Mouse (Mus musculus) mature B cell (primary cell): ENCODE data around the gene Nfya.
"Not testable (repeated sequence)": the region's sequence is repeated elsewhere in the genome, so short reads cannot be mapped to it uniquely, and the experiment has no call there.

ENCODE experiments used
- in situ Hi-C: fragments of 300-500 bp; cut with MboI; formaldehyde crosslinking; loops from 2 replicates; pipeline ENCODE4 v1.14.3; 2019

Gene Nfya

DNA sequence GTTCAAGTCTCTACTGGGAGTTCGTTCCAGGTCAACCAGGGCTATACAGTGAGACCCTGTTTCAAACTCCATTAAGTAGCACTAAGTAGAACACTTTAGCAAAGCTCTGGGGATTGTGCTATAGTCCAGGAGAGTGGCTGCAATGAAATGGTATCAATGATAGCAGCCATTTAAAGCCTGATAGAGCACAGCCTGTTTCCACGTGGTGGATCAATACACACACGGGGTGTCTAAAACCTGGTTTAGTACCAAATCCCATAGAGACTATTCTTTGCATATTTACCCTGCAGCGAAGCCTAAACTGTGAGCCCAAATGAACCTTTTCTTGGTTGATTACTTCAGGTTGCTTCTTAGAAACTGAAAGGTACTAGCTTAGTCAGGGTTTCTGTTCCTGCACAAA, 8.0 kb downstream of the Nfya start:
- in situ Hi-C loops: no loop called here

DNA sequence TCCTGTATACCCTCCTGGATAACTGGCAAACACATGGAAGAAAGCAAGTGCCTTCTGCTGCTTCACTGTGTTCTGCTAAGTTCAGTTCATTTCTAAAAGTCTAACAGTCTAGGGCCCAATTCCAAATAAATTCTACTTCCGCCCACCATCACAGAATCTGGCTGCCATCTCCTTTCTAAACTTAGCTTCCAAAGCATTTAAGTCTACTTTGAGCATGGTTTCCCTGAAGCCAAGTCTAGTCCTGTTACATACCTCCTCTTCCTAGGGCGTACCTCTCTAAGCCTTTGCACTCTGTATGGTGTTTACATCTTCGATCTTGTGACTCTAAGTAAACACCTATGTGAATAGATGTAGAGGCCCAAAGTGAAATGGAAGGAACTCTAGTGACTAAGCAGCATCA, 17.1 kb downstream of the Nfya start:
- in situ Hi-C loops: no loop called here

DNA sequence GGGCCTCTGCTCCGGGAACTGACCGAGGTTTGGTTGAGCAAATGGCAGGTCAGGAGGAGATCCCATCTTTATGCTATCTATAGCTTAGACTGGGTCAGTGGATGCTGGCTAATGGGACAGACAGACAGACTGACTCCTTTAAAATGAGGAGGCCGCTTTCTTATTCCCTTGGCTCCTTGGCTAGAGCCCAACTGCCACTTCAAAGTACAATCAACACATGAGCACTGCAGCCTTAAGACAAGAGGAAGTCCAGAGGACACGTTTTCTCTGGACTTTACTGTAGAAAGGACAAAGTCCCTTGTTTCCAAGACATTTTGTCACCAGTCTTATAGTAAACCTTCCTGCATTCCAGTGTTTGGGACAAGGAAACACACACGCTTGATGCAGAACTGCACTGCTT, 18.3 kb downstream of the Nfya start:
- in situ Hi-C loops: no loop called here

DNA sequence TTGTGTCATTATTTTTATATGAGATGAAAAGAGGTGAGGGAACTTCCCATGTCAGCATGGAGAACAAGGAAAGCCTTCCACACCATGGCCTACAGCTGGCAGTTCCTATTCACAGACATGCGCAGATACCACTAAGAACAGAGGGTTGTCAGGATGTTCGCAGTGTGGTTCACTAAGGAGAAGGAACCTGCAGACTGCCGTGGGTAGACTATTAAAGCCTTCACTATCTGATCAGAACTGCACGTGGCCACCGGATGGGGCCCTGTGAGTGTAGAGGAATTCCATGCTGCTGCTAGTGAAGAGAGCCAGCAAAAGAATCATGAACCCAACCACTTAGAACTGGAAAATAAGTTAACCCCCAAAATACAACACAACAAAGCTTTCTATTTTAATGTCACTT, 20.3 kb downstream of the Nfya start:
- in situ Hi-C loops: no loop called here

DNA sequence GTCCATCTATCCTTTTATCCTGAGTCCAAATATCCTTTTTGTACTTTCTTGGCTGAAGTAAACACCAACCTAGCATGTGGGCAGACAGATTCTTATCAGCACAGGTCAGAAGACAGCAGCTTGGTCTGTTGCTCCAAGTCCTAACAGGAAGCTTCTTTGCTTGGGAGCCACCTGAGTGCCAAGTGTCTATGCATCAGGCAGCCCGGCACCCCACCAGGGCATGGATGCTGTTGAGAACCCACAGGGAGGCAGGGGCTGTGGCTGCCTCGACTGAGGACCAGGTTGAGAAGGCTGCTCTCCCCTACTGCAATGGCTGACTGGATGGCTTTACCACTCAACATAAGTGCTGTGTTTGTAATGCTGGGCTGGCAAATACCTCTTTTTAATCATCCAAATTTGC, 21.0 kb downstream of the Nfya start:
- in situ Hi-C loops: no loop called here

DNA sequence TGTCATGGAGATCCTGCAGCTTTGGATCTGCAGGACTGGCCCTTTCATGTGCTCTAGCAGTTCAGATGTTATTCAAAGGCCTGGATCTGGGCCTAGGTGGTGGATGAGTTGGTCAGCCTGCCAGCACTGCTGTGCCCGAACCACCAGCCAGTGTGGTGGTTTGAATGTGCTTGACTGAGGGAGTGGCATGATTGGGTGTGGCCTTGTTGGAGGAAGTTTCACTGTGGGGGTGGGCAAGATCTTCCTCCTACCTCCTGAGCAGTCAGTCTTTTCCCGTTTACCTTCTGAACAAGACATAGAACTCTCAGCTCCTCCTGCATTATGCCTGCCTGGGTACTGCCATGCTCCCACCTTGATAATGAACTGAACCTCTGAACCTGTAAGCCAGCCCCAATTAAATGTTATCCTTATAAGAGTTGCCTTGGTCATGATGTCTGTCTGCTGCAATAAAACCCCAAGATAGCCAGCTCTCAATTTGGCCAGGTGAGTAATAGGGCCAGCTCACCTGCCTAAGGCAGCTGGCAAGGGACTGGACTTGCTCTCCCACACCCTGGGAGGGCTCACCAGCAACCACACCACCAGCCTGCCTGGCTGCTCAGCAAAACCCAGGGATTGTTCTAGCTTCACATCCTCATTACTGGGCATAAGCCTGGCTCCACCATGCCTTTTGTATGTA, 23.8 kb downstream of the Nfya start:
- in situ Hi-C loops: no loop called here

DNA sequence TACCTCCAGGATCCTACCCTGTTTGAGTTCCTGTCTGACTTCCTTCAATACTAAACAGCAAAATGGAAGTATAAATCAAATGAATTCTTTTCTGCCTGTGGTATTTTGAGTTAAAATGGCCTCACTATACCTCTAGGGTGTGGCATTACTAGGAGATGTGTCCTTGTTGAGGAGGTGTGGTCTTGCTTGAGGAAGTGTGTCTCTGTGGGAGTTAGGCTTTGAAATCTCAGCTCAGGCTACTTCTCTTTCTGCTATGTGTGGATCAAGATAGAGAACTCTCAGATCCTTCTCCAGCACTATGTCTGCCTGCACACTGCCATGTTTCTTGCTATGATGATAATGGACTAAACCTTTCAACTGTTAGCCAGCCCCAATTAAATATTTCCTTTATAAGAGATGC, 30.7 kb downstream of the Nfya start:
- in situ Hi-C loops: no loop called here

DNA sequence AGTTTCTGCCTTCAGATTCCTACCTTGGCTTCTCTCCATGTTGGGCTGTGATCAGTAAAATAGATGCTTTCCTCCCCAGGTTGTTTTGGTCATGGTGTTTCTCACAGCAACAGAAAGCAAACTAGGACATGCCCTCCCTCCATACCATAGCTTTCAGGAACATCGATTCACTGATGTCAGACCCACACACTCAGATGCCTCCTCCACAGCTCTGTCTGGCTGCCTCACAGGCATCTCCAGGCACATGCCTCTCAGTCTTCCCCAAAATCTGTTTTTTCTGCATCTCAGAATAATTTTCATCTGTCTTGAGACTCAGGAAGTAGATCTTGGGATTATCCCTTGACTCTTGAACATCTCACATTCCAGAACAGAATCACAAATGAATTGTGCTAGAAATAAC, 33.6 kb downstream of the Nfya start:
- in situ Hi-C loops: no loop called here

DNA sequence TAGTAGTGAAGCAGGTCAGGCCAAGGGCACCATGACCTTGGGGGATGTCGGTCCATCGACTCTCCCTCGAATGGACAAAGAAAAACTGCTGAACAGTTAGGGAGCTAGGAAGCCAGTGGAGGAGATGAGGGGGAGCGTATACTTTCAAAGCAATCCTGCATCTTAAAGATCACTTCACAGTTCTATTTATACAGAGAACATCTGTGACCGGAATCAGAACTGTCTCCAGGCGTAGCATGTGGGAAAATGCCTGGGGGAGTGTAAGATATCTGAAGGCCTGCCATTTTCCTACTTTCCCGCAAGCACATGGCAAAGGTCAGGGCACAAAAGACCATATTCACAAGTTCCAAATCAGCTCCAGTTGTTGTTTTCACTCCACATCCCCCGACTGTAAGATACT, 36.7 kb downstream of the Nfya start:
- in situ Hi-C loops: no loop called here

DNA sequence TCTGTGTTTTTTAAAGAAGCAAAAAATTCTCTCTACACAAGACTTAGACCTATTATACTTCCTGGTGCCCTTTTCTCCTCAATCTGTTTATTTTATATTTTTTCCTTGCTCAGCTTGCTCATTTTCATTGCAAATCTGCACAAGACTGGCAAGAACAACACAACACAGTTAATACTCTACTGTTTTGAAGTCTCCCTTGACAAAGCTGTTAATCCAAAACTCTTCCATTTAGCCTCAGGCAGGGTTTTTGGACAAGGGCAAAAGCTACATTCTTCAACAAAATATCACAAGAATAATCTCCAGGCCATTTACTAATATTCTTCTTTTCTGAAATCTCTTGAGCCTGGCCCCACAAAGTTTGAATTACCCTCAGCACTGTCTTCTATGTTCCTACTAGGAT, 38.1 kb downstream of the Nfya start:
- in situ Hi-C loops: no loop called here

DNA sequence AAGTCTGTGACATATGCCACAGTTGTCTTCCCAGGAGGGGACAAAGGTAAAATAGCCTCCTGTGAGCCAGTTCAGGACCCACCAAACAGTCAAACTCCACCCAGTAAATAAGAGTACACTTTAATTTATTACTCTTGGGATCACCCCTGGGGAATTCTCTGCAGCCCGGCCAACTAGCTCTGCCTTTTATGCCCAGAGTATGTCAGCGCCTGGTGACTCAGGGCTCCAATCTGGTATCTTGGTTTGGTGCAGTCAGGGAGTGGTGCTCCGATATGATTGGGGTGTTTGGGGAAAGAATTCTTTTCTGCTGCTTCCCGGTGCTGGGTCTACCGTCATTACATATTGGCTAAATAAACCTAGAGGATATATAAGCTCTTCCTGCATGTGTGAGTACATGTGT, 42.9 kb downstream of the Nfya start:
- in situ Hi-C loops: no loop called here

DNA sequence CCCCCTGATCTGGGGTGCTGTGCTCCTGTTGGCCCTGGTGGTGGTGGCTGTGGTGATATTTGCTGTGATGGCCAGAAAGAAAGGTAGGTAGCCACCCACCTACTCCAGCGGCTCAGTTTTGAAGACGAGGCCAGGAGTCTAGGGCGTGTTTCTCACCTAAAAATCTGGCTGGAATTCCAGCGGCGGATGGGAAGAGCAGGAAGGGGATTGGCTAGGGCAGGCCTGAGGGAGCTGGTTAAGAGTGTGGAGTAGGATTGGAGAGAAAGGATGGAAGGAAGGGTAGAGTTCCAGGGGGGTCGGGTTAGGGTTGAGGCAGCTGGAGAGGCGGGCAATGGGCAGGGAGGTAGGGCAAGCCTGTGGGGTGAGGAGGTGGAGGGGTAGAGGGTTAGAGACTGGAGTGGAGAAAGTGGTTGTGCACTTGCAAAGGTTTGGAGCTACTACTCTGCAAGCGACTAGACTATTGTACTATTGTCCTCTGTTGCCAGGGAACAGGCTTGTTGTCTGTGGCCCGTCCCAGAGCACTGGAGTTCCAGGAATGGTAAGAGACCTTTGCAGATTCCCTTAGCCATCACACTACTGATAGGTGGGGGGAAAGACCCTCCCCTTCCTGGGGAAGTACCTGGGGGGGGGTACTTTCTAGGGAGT, 44.1 kb downstream of the Nfya start:
- in situ Hi-C loops: no loop called here

DNA sequence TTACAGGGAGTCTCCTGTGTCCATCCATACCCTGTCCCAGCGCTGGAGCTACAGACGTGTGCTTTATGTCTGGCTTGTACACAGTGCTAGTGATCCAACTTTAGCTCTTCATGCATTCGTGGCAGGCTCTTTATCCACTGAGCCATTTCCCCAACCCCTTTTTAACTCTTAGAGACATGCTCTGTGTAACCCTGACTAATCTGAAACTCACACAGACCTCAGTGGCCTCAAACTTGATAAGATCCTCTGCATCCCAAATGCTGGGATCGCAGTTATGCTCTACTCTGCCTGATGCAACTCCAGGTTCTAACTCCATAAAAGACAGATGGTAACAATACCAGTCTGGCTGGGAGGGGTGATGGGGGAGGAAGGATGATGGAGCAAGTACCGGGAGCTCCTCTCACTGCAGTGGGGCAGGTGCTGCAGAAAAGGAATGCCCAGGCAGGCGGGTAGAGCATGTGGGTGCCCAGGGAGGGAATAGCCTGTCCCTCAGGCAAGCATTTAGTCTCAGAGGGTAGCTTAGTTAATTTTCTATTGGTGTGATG, 46.2 kb downstream of the Nfya start:
- in situ Hi-C loops: no loop called here

DNA sequence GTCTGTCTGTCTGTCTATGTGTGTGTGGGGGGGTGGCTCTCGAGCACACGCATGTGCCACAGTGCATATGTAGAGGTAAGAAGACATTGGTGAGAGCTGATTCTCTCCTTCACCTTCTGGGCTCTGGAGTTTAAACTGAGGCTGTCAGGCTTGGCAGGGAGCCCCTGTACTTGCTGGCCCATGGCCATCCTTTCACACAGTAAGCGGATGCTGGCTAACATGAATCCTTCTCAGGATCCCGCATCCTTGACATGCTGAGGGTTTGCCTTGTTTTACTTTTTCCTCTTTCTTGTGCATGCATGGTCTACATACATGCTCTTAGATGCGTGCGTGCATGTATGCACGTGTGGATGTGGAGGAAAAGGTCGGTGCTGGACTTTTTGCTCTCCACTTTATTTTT, 46.7 kb downstream of the Nfya start:
- in situ Hi-C loops: no loop called here

DNA sequence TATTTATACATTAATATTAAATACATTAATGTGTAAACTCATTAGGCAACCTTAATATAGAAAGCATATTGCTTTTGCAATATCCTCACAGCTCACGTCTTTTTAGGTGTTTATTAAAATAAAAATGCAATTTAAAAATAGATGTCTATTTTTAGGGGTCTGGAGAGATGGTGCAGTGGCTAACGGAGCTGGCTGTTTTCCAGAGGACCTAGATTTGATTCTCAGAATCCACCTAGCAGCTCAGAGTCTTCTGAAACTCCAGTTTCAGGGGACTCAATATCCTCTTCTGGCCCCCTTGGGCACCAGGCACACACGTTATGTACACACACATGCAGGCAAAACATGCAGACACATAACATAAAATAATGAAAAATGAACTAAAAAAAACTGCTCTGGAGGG, 47.4 kb downstream of the Nfya start:
- in situ Hi-C loops: no loop called here

DNA sequence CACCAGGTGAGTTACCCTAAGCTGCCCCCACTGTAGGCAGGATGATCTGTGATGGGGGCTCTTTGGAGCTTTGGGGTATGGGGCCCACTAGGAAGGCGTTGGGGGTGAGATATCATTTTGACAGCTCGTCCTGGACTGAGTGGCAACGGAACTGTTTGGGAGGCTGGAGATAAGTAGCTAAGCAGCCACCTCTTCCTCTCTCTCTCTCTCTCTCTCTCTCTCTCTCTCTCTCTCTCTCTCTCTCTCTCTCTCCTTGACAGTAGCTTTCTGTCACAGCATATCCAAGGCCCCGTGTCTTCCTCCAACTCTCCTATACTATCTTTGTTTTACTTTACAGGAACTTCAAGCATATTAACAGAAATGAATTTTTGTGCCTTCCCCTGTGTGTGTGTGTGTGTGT, 49.2 kb downstream of the Nfya start:
- in situ Hi-C loops: no loop called here

DNA sequence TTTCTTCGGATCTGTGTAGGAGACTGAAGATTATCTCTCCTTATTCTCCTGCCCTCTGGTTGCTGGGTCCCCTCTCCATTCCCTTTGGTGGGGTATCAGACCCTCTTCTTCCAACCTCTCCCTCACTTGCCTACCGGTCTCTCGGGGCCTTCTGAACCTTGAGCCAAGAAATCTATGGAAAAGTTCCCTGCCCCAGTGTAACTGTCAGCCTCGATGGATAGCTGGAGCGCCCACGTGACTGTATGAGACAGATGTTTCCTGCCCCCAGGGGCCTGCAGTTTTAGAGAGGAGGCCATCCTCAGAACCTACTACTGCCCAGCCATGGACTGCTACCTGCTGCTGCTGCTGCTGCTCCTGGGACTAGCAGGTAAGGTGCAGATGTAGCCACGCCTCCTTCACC, 50.1 kb downstream of the Nfya start, which contains the start of gene Treml1:
Gene Treml1, plus strand, starts transcription at position 301 of the 400 bp plus-strand sequence.
- in situ Hi-C loops: no loop called here

DNA sequence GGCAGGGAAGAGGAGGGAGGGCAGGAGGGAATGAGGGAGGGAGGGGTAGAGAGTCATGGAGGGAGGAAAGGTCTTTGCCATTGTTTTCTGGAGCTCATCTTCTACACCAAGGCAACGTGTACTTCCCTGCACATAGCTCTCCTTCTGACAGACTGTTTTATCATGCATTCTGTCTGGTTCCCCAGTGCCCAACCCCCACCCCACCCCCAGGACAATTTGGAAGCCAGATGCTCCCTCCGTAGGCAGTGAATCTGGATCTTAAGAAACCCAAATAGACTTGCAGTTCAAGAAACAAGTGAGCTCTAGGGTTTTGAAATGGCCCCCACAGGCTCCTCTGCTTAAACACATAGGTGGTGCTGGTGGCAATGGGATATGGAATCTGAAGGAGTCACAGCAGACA, 51.8 kb downstream of the Nfya start:
- in situ Hi-C loops: no loop called here

DNA sequence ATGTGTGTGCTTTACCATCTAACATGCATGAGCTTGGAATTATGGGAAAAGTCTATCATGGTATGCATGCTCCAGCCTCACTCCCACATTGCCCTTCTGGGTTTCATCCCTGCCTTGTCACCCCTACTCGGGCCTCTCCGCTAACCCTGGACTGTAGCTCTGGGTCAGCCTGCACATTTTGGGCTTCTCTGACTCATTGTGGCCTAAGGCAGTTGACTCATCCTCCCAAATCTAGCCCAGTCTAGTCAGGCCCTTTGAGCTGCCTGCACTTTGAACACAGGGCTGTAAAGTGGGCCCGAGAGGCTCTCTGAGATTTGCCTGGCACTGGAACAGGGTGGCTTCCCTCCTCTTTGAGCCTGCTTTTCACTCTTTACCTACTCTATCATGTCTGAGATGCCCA, 53.9 kb downstream of the Nfya start:
- in situ Hi-C loops: no loop called here

DNA sequence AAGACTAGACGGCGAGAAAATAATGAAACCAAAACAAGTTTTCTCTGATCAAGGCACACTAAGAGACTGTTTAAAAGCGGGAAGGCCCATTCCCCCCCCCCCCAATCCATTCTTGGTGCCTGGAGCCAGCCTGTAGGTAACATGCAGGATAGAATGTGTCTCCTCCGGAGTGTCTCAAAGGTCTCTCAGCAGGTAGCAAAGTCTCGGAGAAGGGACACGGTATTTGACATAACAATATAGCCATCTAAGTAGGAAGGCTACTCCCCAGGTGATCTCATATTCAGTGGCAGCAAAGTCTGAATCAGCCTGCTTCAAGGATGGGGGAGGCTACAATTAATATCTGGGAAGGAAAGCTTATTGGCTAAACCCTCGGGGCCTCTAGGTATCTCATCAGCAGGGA, 56.7 kb downstream of the Nfya start:
- in situ Hi-C loops: not testable (repeated sequence)

DNA sequence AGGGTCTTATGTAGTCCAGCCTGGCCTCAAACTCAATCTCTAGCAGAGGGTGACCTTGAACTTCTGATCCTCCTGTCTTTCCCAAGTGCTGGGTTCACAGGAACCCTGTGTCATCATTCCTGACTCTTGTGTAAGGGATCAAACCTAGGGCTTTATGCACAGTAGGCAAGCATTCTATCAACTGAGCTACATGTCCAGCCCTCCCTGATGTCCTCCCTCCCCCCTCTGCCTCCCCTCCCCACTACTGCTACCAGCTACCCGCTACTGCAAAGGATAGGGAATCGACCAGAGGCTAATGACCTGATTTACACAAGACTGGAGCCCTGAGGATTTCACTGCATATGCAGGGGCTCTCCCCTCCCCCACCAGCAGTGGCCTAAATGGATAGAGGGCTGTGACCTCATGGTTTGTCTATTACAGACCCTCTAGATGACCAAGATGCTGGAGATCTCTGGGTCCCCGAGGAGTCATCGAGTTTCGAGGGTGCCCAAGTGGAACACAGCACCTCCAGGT, 59.0 kb downstream of the Nfya start:
- in situ Hi-C loops: no loop called here

DNA sequence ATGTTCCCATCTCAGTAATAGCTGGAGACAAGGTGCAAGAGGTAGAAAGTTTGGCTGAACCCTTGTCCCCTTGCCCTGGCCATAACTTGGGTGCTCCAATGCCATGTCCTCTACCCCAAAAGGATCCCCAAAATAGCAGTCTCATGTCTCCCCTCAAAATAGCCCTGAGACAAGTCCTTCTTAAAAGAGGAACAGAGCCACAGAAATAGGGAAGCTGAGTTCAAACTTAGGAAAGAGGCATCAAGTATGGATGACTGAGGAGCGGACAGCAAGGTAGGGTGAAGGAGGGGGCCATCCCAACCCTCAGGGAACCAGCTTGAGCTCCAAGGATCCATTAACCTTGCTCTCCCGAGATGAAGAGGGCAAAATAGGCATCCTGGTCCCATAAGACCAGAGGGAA, 62.4 kb downstream of the Nfya start:
- in situ Hi-C loops: no loop called here

DNA sequence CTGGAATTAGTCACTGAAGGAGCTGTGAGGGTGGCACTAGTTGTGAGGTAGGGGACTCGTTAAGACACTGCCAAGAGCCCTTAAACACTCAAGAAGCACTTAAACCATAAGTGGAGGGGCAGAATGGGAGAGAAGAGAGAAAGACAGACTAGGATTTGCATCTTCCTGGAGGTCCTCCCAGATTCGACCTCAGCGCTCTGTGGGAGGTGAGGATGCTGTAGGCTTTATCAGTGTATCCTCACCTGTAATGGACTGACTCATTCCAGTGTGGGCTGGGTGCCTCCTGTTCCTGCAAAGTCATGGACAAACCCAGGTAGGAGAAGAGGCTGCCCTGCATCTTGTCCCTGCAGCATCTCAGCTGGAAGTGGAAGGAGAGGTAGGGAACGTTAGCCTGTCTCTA, 62.9 kb downstream of the Nfya start:
- in situ Hi-C loops: no loop called here

DNA sequence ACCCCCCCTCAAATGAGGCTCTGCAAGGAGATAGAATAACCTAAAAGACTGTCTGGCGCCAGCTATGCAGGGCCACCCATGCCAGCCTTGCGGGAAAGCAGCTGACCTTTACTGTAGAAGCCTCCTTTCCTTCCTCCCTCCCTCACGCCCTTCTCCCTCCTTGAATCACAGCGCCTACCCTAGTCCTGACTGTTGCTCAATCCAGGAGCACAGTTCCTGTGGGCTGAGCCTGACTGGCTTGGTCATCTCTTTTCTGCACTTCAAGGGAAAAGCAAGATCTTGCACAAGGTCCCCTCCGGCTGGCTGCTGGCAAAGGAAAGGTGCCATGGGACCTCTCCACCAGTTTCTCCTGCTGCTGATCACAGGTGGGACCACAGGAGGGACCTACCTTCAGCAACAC, 63.5 kb downstream of the Nfya start, which contains the start of gene Trem2:
Gene Trem2, plus strand, starts transcription at position 171 of the 400 bp plus-strand sequence.
- in situ Hi-C loops: no loop called here
